Mouse (Mus musculus): ENCODE measurements around the gene Akap7. TPM values are rescaled to one million over a fixed set of nuclear protein-coding genes. Genes with fewer than 3 reads are reported as not detected.

Akap7 gene
- polyA plus RNA-seq, 1 experiment: 5.2 TPM

- peak in 1 of 2 experiments; percentile 37 for DNase-seq (ENCODE audit: low read depth in 1 of 2, low spot score in 2 of 2)
- WGBS: 77% methylated on average over 12 of the region's 12 CpGs
- no peaks in the 10 kb centered on the region for H3K36me3 ChIP-seq (ENCODE audit: control insufficient read depth, insufficient read depth, low read length)
Observed at GRCm38 (mm10) chr10:25250108-25250507, 57.6 kb downstream of the Akap7 start.

GRCm38 (mm10) chr10:25246173-25246572, 61.5 kb downstream of the Akap7 start:
- no peaks in the 10 kb centered on the region for H3K27me3 ChIP-seq (ENCODE audit: control insufficient read depth, insufficient read depth, low read length)
- no peak for DNase-seq (ENCODE audit: low read depth in 1 of 2, low spot score in 2 of 2)
- no peaks in the 10 kb centered on the region for H3K4me1 ChIP-seq (ENCODE audit: control insufficient read depth, insufficient read depth, insufficient read length)
- H3K4me3 ChIP-seq (ENCODE audit: extremely low read depth, insufficient read depth, insufficient read length): no peak overlapping the region
- H3K36me3 ChIP-seq (ENCODE audit: control insufficient read depth, insufficient read depth, low read length): no peaks in the 10 kb centered on the region
- TF ChIP-seq CTCF (IDR thresholded peaks at IDR 0.05; ENCODE audit: extremely low read depth, insufficient read depth, insufficient read length, insufficient replicate concordance) (no peak), POLR2A (IDR thresholded peaks at IDR 0.05; ENCODE audit: low read depth, low read length) (no peak)
- H3K27ac ChIP-seq (ENCODE audit: insufficient read depth, low read length): no peak overlapping the region
- 71% methylated on average over 4 of the region's 4 CpGs for WGBS

More at GRCm38 (mm10) chr10:25250108-25250507, 57.6 kb downstream of the Akap7 start:
- TF ChIP-seq POLR2A (IDR thresholded peaks at IDR 0.05; ENCODE audit: low read depth, low read length): no peak
- peak; percentile 60; the same call in 1 of the 2 replicates for TF ChIP-seq CTCF (IDR thresholded peaks at IDR 0.05; ENCODE audit: extremely low read depth, insufficient read depth, insufficient read length, insufficient replicate concordance)
- Histone ChIP-seq H3K4me1 (ENCODE audit: control insufficient read depth, insufficient read depth, insufficient read length) (no peaks in the 10 kb centered on the region), H3K27ac (ENCODE audit: insufficient read depth, low read length) (no peak overlapping the region), H3K4me3 (ENCODE audit: extremely low read depth, insufficient read depth, insufficient read length) (no peak overlapping the region), H3K27me3 (ENCODE audit: control insufficient read depth, insufficient read depth, low read length) (no peaks in the 10 kb centered on the region)

- peak in 1 of 2 experiments; percentile 12 for DNase-seq (ENCODE audit: low read depth in 1 of 2, low spot score in 2 of 2)
Observed at GRCm38 (mm10) chr10:25239156-25239555, 68.5 kb downstream of the Akap7 start.

GRCm38 (mm10) chr10:25234080-25234479, 73.6 kb downstream of the Akap7 start:
- TF ChIP-seq POLR2A (IDR thresholded peaks at IDR 0.05; ENCODE audit: low read depth, low read length): no peak
- no peak for TF ChIP-seq CTCF (IDR thresholded peaks at IDR 0.05; ENCODE audit: extremely low read depth, insufficient read depth, insufficient read length, insufficient replicate concordance)
- Histone ChIP-seq H3K27ac (ENCODE audit: insufficient read depth, low read length) (no peak overlapping the region), H3K4me1 (ENCODE audit: control insufficient read depth, insufficient read depth, insufficient read length) (no peaks in the 10 kb centered on the region), H3K27me3 (ENCODE audit: control insufficient read depth, insufficient read depth, low read length) (no peaks in the 10 kb centered on the region), H3K36me3 (ENCODE audit: control insufficient read depth, insufficient read depth, low read length) (no peaks in the 10 kb centered on the region), H3K4me3 (ENCODE audit: extremely low read depth, insufficient read depth, insufficient read length) (no peak overlapping the region)
- DNase-seq (ENCODE audit: low read depth in 1 of 2, low spot score in 2 of 2): no peak
- WGBS: 68% methylated on average over 1 of the region's 1 CpGs

More at GRCm38 (mm10) chr10:25239156-25239555, 68.5 kb downstream of the Akap7 start:
- Histone ChIP-seq H3K4me3 (ENCODE audit: extremely low read depth, insufficient read depth, insufficient read length) (no peak overlapping the region), H3K27ac (ENCODE audit: insufficient read depth, low read length) (no peak overlapping the region), H3K4me1 (ENCODE audit: control insufficient read depth, insufficient read depth, insufficient read length) (no peaks in the 10 kb centered on the region), H3K36me3 (ENCODE audit: control insufficient read depth, insufficient read depth, low read length) (no peaks in the 10 kb centered on the region), H3K27me3 (ENCODE audit: control insufficient read depth, insufficient read depth, low read length) (no peaks in the 10 kb centered on the region)
- 53% methylated on average over 9 of the region's 9 CpGs for WGBS
- TF ChIP-seq CTCF (IDR thresholded peaks at IDR 0.05; ENCODE audit: extremely low read depth, insufficient read depth, insufficient read length, insufficient replicate concordance) (0 out of 2 replicates have a peak, but pooled peaks have one; percentile 26), POLR2A (IDR thresholded peaks at IDR 0.05; ENCODE audit: low read depth, low read length) (no peak)

GRCm38 (mm10) chr10:25232700-25233099, 75.0 kb downstream of the Akap7 start:
- H3K27ac ChIP-seq (ENCODE audit: insufficient read depth, low read length): no peak overlapping the region
- 91% methylated on average over 3 of the region's 3 CpGs for whole genome bisulfite sequencing
- DNase-seq (ENCODE audit: low read depth in 1 of 2, low spot score in 2 of 2): no peak
- no peaks in the 10 kb centered on the region for H3K36me3 ChIP-seq (ENCODE audit: control insufficient read depth, insufficient read depth, low read length)
- no peak for TF ChIP-seq POLR2A (IDR thresholded peaks at IDR 0.05; ENCODE audit: low read depth, low read length)
- TF ChIP-seq CTCF (IDR thresholded peaks at IDR 0.05; ENCODE audit: extremely low read depth, insufficient read depth, insufficient read length, insufficient replicate concordance): no peak
- H3K4me3 ChIP-seq (ENCODE audit: extremely low read depth, insufficient read depth, insufficient read length): no peak overlapping the region
- no peaks in the 10 kb centered on the region for H3K27me3 ChIP-seq (ENCODE audit: control insufficient read depth, insufficient read depth, low read length)
- H3K4me1 ChIP-seq (ENCODE audit: control insufficient read depth, insufficient read depth, insufficient read length): no peaks in the 10 kb centered on the region

GRCm38 (mm10) chr10:25231358-25231757, 76.3 kb downstream of the Akap7 start:
- Histone ChIP-seq H3K27ac (ENCODE audit: insufficient read depth, low read length) (no peak overlapping the region), H3K4me3 (ENCODE audit: extremely low read depth, insufficient read depth, insufficient read length) (no peak overlapping the region), H3K36me3 (ENCODE audit: control insufficient read depth, insufficient read depth, low read length) (no peaks in the 10 kb centered on the region), H3K27me3 (ENCODE audit: control insufficient read depth, insufficient read depth, low read length) (no peaks in the 10 kb centered on the region), H3K4me1 (ENCODE audit: control insufficient read depth, insufficient read depth, insufficient read length) (no peaks in the 10 kb centered on the region)
- WGBS: 91% methylated on average over 5 of the region's 5 CpGs
- DNase-seq (ENCODE audit: low read depth in 1 of 2, low spot score in 2 of 2): no peak
- TF ChIP-seq POLR2A (IDR thresholded peaks at IDR 0.05; ENCODE audit: low read depth, low read length): no peak
- TF ChIP-seq CTCF (IDR thresholded peaks at IDR 0.05; ENCODE audit: extremely low read depth, insufficient read depth, insufficient read length, insufficient replicate concordance): no peak

- Histone ChIP-seq H3K27me3 (ENCODE audit: control insufficient read depth, insufficient read depth, low read length) (no peaks in the 10 kb centered on the region), H3K36me3 (ENCODE audit: control insufficient read depth, insufficient read depth, low read length) (no peaks in the 10 kb centered on the region), H3K27ac (ENCODE audit: insufficient read depth, low read length) (no peak overlapping the region), H3K4me1 (ENCODE audit: control insufficient read depth, insufficient read depth, insufficient read length) (no peaks in the 10 kb centered on the region), H3K4me3 (ENCODE audit: extremely low read depth, insufficient read depth, insufficient read length) (no peak overlapping the region)
- TF ChIP-seq POLR2A (IDR thresholded peaks at IDR 0.05; ENCODE audit: low read depth, low read length) (no peak), CTCF (IDR thresholded peaks at IDR 0.05; ENCODE audit: extremely low read depth, insufficient read depth, insufficient read length, insufficient replicate concordance) (no peak)
- no peak for DNase-seq (ENCODE audit: low read depth in 1 of 2, low spot score in 2 of 2)
- WGBS: 92% methylated on average over 5 of the region's 5 CpGs
Observed at GRCm38 (mm10) chr10:25224371-25224770, 83.3 kb downstream of the Akap7 start.
